Mouse (Mus musculus): Measurements from ENCODE around the gene 1700047I17Rik2. TPM values are rescaled to one million over a fixed set of nuclear protein-coding genes. Genes with fewer than 3 reads are reported as not detected.
A peak's percentile ranks its signal among the peaks of the same experiment; 100 is the strongest.
"Not testable (repeated sequence)": the region's sequence is repeated elsewhere in the genome, so short reads cannot be mapped to it uniquely, and the experiment has no call there.

The 1700047I17Rik2 gene
- polyA plus RNA-seq, 1 experiment from 2014 or later: not detected

GRCm38 (mm10) chr12:55230520-55230861 lies 31.1 kb downstream of the 1700047I17Rik2 start:
- peak overlapping the region; percentile 40 for H3K4me3 ChIP-seq (replicated peaks; ENCODE audit: low read length)
- ATAC-seq (ENCODE audit: insufficient read depth, low FRiP score): peak; percentile 46
- not testable (repeated sequence) for H3K27ac ChIP-seq (ENCODE audit: low read length); H3K4me2 ChIP-seq (ENCODE audit: low read depth, low read length); H3K36me3 ChIP-seq (ENCODE audit: control insufficient read depth, insufficient read depth, low read length); H3K9me3 ChIP-seq (replicated peaks; ENCODE audit: control insufficient read depth, low read length); H3K9ac ChIP-seq (ENCODE audit: low read length); H3K27me3 ChIP-seq (ENCODE audit: control insufficient read depth, insufficient read depth, low read length); H3K4me1 ChIP-seq (ENCODE audit: control insufficient read depth, insufficient read depth, low read length)
- under 1% methylated on average over 10 of the region's 25 CpGs for WGBS

- H3K9ac ChIP-seq (ENCODE audit: low read length); H3K9me3 ChIP-seq (replicated peaks; ENCODE audit: control insufficient read depth, low read length); H3K4me1 ChIP-seq (ENCODE audit: control insufficient read depth, insufficient read depth, low read length); H3K4me3 ChIP-seq (replicated peaks; ENCODE audit: low read length); H3K27ac ChIP-seq (ENCODE audit: low read length); H3K36me3 ChIP-seq (ENCODE audit: control insufficient read depth, insufficient read depth, low read length); ATAC-seq (ENCODE audit: insufficient read depth, low FRiP score); H3K4me2 ChIP-seq (ENCODE audit: low read depth, low read length); H3K27me3 ChIP-seq (ENCODE audit: control insufficient read depth, insufficient read depth, low read length): not testable (repeated sequence)
- WGBS: no CpG with 5 or more reads among the region's 8 CpGs
Measured at GRCm38 (mm10) chr12:55242243-55242642, 42.9 kb downstream of the 1700047I17Rik2 start.

GRCm38 (mm10) chr12:55261950-55262349 lies 62.6 kb downstream of the 1700047I17Rik2 start:
- not testable (repeated sequence) for ATAC-seq (ENCODE audit: insufficient read depth, low FRiP score); H3K4me3 ChIP-seq (replicated peaks; ENCODE audit: low read length); H3K27me3 ChIP-seq (ENCODE audit: control insufficient read depth, insufficient read depth, low read length); H3K36me3 ChIP-seq (ENCODE audit: control insufficient read depth, insufficient read depth, low read length); H3K4me2 ChIP-seq (ENCODE audit: low read depth, low read length); H3K9me3 ChIP-seq (replicated peaks; ENCODE audit: control insufficient read depth, low read length); H3K9ac ChIP-seq (ENCODE audit: low read length); H3K4me1 ChIP-seq (ENCODE audit: control insufficient read depth, insufficient read depth, low read length); H3K27ac ChIP-seq (ENCODE audit: low read length)
- WGBS: no CpG with 5 or more reads among the region's 8 CpGs

GRCm38 (mm10) chr12:55263385-55263784 lies 64.0 kb downstream of the 1700047I17Rik2 start:
- not testable (repeated sequence) for H3K4me3 ChIP-seq (replicated peaks; ENCODE audit: low read length); H3K9ac ChIP-seq (ENCODE audit: low read length); H3K9me3 ChIP-seq (replicated peaks; ENCODE audit: control insufficient read depth, low read length); H3K27ac ChIP-seq (ENCODE audit: low read length); H3K27me3 ChIP-seq (ENCODE audit: control insufficient read depth, insufficient read depth, low read length); H3K36me3 ChIP-seq (ENCODE audit: control insufficient read depth, insufficient read depth, low read length); H3K4me2 ChIP-seq (ENCODE audit: low read depth, low read length); H3K4me1 ChIP-seq (ENCODE audit: control insufficient read depth, insufficient read depth, low read length); ATAC-seq (ENCODE audit: insufficient read depth, low FRiP score)
- no CpG with 5 or more reads among the region's 5 CpGs for WGBS

Other genes with a start within 250 kb of the 1700047I17Rik2 start
- not detected in 2 replicates for gene Gm20403, start 213.1 kb upstream of the 1700047I17Rik2 start, polyA plus RNA-seq (2015; fragmentation: Nextera tagmentation; extraction: Ambion mirVana)
- 16.4 and 18.0 TPM in 2 replicates for gene Baz1a, start 185.2 kb upstream of the 1700047I17Rik2 start, polyA plus RNA-seq (2015; fragmentation: Nextera tagmentation; extraction: Ambion mirVana)
- gene 2700097O09Rik, start 119.5 kb upstream of the 1700047I17Rik2 start, polyA plus RNA-seq (2015; fragmentation: Nextera tagmentation; extraction: Ambion mirVana): 25.8 and 32.9 TPM in 2 replicates
- gene Srp54a, start 119.3 kb upstream of the 1700047I17Rik2 start, polyA plus RNA-seq (2015; fragmentation: Nextera tagmentation; extraction: Ambion mirVana): 184 and 189 TPM in 2 replicates
- 30.9 and 31.3 TPM in 2 replicates for gene Fam177a, start 75.1 kb upstream of the 1700047I17Rik2 start, polyA plus RNA-seq (2015; fragmentation: Nextera tagmentation; extraction: Ambion mirVana)
- gene Srp54b, start 44.5 kb upstream of the 1700047I17Rik2 start, polyA plus RNA-seq (2015; fragmentation: Nextera tagmentation; extraction: Ambion mirVana): 55.6 and 62.1 TPM in 2 replicates
- 77.0 and 79.6 TPM in 2 replicates for gene Srp54c, start 30.6 kb downstream of the 1700047I17Rik2 start, polyA plus RNA-seq (2015; fragmentation: Nextera tagmentation; extraction: Ambion mirVana)
- 22.5 and 23.9 TPM in 2 replicates for gene 1110008L16Rik, start 100.0 kb downstream of the 1700047I17Rik2 start, polyA plus RNA-seq (2015; fragmentation: Nextera tagmentation; extraction: Ambion mirVana)
- gene Ppp2r3c, start 103.4 kb downstream of the 1700047I17Rik2 start, polyA plus RNA-seq (2015; fragmentation: Nextera tagmentation; extraction: Ambion mirVana): 10.6 and 10.9 TPM in 2 replicates
- gene Psma6, start 184.6 kb downstream of the 1700047I17Rik2 start, polyA plus RNA-seq (2015; fragmentation: Nextera tagmentation; extraction: Ambion mirVana): 359 and 373 TPM in 2 replicates

Data from stomach, embryonic 16.5 days (tissue).